Mouse (Mus musculus): ENCODE data around the gene Man1b1.

GRCm38 (mm10) chr2:25286314-25286713 lies 45.8 kb upstream of the Man1b1 start:
- TF ChIP-seq CTCF (IDR thresholded peaks at IDR 0.05; ENCODE audit: insufficient read depth, low read length): no peak
- TF ChIP-seq POLR2A (IDR thresholded peaks at IDR 0.05; ENCODE audit: borderline replicate concordance, extremely low read depth, low read depth, low read length): no peak

Data from lung, adult 2 months (tissue).